Mouse (Mus musculus) heart, embryonic 12.5 days (tissue): ENCODE results near the gene Ankdd1b. TPM values are rescaled to one million over a fixed set of nuclear protein-coding genes. Genes with fewer than 3 reads are reported as not detected.

ENCODE experiments used
- ATAC-seq: fragments of 200-750 bp; cut with Nextera tagmentation; 2 replicates; pipeline ENCODE4 v1.8.0; 2017; ENCODE audit warnings: moderate TSS enrichment, moderate library complexity; ENCODE audit not compliant: insufficient number of reproducible peaks, low FRiP score
- H3K27ac ChIP-seq: fragments of 300-500 bp; sonication (generic); 2 replicates; pipeline ENCODE4 v1.5.1; 2016; ENCODE audit warnings: mild to moderate bottlenecking, moderate library complexity; ENCODE audit not compliant: poor library complexity, severe bottlenecking
- H3K27me3 ChIP-seq: fragments of 300-500 bp; sonication (generic); replicated peaks from 2 replicates; pipeline ENCODE4 v1.6.1; 2016; ENCODE audit warnings: mild to moderate bottlenecking, moderate library complexity
- H3K36me3 ChIP-seq: fragments of 300-500 bp; sonication (generic); 2 replicates; pipeline ENCODE4 v1.6.1; 2016; ENCODE audit warnings: mild to moderate bottlenecking, moderate library complexity
- H3K4me1 ChIP-seq: fragments of 300-500 bp; sonication (generic); replicated peaks from 2 replicates; pipeline ENCODE4 v1.6.1; 2016; ENCODE audit warnings: mild to moderate bottlenecking
- H3K4me2 ChIP-seq: fragments of 300-500 bp; sonication (generic); 2 replicates; pipeline ENCODE4 v1.6.1; 2016; ENCODE audit warnings: mild to moderate bottlenecking, moderate library complexity
- H3K4me3 ChIP-seq: fragments of 300-500 bp; sonication (generic); 2 replicates; pipeline ENCODE4 v1.5.1; 2016; ENCODE audit warnings: mild to moderate bottlenecking
- H3K9ac ChIP-seq: fragments of 300-500 bp; sonication (generic); 2 replicates; pipeline ENCODE4 v1.6.1; 2016; ENCODE audit warnings: mild to moderate bottlenecking, moderate library complexity
- H3K9me3 ChIP-seq: fragments of 300-500 bp; sonication (generic); replicated peaks from 2 replicates; pipeline ENCODE4 v1.6.1; 2016; ENCODE audit warnings: mild to moderate bottlenecking, moderate library complexity
- WGBS: fragments of 180-500 bp; shearing (Covaris S2); methylation state at CpG from one replicate; pipeline ENCODE4 v1.1.7; 2016; 5-methylcytosine and 5-hydroxymethylcytosine counted together
- polyA plus RNA-seq: library from polyadenylated mRNA; unstranded; fragments of >200 nt; fragmentation: Nextera tagmentation; extraction: Ambion mirVana; gene quantifications from 2 replicates; pipeline ENCODE4 v1.2.1, GENCODE M21; 2016

The Ankdd1b gene
- polyA plus RNA-seq = 0.37 and 0.56 TPM in 2 replicates

DNA sequence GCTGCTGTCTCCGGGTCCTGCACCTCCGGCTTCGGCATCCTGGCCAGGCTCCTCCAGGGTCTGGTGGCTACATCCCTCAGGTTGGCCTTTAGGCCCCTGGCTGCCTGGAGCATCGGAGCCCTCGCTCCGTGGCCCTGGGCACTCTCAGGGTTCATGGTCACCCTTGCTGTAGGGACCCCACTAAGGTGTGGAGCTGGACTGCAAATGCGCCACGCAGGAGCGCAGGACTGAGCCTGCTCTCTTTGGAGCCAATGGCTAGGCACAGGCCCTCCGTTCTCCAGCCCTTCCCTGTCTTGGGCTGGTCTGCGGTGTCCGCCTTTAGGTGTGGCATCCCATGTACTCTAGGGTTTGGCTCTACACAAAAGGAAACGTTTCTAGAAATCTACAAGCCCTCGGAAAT lies at the start of gene Ankdd1b:
TSS of gene Ankdd1b (minus strand) at position 242 of the 400 bp plus-strand sequence.
- 87% methylated on average over 14 of the region's 14 CpGs for WGBS
- Histone ChIP-seq H3K9ac (no peak within 1 kb of the TSS), H3K4me2 (no peak within 1 kb of the TSS), H3K4me3 (no peak within 1 kb of the TSS), H3K27ac (no peak within 1 kb of the TSS), H3K27me3 (no peaks in the 10 kb centered on the region), H3K36me3 (no peaks in the 10 kb centered on the region), H3K9me3 (no peaks in the 10 kb centered on the region), H3K4me1 (no peaks in the 10 kb centered on the region)
- ATAC-seq = no peak

DNA sequence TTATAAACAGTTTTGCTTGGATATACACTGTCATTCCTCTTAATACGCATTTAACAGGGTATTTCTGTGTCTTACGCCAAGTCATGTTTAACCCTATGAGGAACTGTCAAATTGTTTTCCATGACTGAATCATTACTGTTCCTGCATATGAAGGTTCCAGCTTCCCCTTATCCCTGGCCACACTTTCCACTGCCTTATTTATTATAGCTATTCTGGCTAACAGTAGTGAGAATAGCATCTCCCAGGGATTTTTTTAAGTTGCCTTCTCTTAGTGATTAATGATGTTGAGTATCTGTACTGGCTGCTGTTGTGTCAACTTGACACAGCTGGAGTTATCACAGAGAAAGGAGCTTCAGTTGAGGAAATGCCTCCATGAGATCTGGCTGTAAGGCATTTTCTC lies 46.3 kb upstream of the Ankdd1b start:
- ATAC-seq = no peak
- no peaks in the 10 kb centered on the region for H3K9me3 ChIP-seq
- H3K9ac ChIP-seq = no peak overlapping the region
- WGBS = 89% methylated on average over 2 of the region's 2 CpGs
- H3K4me2 ChIP-seq = no peak overlapping the region
- H3K4me3 ChIP-seq = no peak overlapping the region
- peaks cover 11% of the 10 kb centered on the region for H3K36me3 ChIP-seq
- no peaks in the 10 kb centered on the region for H3K27me3 ChIP-seq
- no peak overlapping the region for H3K27ac ChIP-seq
- no peaks in the 10 kb centered on the region for H3K4me1 ChIP-seq

GRCm38 (mm10) chr13:96516249-96516648 lies 45.3 kb upstream of the Ankdd1b start:
- Histone ChIP-seq H3K27ac (no peak overlapping the region), H3K4me3 (no peak overlapping the region), H3K4me1 (peaks cover 5% of the 10 kb centered on the region; the same call in 1 of the 2 replicates), H3K36me3 (peaks cover 11% of the 10 kb centered on the region), H3K9ac (no peak overlapping the region), H3K9me3 (no peaks in the 10 kb centered on the region), H3K4me2 (no peak overlapping the region), H3K27me3 (no peaks in the 10 kb centered on the region)
- ATAC-seq = no peak
- WGBS = 96% methylated on average over 9 of the region's 9 CpGs

- no peak overlapping the region for H3K4me2 ChIP-seq
- H3K36me3 ChIP-seq = peaks cover 11% of the 10 kb centered on the region
- H3K27me3 ChIP-seq = no peaks in the 10 kb centered on the region
- H3K9ac ChIP-seq = no peak overlapping the region
- no peak overlapping the region for H3K4me3 ChIP-seq
- H3K9me3 ChIP-seq = no peaks in the 10 kb centered on the region
- H3K4me1 ChIP-seq = peaks cover 10% of the 10 kb centered on the region; the same call in 1 of the 2 replicates
- 88% methylated on average over 5 of the region's 5 CpGs for whole genome bisulfite sequencing
- no peak overlapping the region for H3K27ac ChIP-seq
- ATAC-seq = no peak
Observed at GRCm38 (mm10) chr13:96514154-96514942, 43.4 kb upstream of the Ankdd1b start.

DNA sequence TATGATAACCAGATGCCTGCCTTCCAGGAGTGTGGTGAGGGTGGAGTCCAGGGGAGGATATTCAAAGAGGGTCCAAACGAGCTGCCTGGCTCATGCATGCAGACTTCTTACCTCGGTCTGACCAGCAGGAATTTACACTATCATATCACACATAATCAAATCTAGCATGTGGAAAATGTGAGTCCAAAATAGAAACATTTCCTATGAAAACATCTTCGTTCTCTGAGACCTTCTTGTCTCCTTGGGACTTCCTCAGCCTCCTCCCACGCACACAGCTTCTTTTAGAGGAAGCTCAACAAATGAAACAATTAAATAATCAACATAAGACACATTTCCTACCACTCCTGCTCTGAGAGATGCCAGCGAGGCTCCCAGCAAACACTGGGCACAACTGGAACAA lies 40.9 kb upstream of the Ankdd1b start:
- Histone ChIP-seq H3K4me1 (peaks cover 10% of the 10 kb centered on the region; the same call in 1 of the 2 replicates), H3K36me3 (peaks cover 9% of the 10 kb centered on the region), H3K4me2 (no peak overlapping the region), H3K27me3 (no peaks in the 10 kb centered on the region), H3K27ac (0 out of 2 replicates have a peak overlapping the region, but pooled peaks have one; percentile 21), H3K4me3 (no peak overlapping the region), H3K9me3 (no peaks in the 10 kb centered on the region), H3K9ac (no peak overlapping the region)
- ATAC-seq = no peak
- 46% methylated on average over 5 of the region's 5 CpGs for WGBS

GRCm38 (mm10) chr13:96511262-96511661 lies 40.3 kb upstream of the Ankdd1b start:
- 67% methylated on average over 1 of the region's 1 CpGs for WGBS
- 0 out of 2 replicates have a peak overlapping the region, but pooled peaks have one; percentile 55 for H3K27ac ChIP-seq

DNA sequence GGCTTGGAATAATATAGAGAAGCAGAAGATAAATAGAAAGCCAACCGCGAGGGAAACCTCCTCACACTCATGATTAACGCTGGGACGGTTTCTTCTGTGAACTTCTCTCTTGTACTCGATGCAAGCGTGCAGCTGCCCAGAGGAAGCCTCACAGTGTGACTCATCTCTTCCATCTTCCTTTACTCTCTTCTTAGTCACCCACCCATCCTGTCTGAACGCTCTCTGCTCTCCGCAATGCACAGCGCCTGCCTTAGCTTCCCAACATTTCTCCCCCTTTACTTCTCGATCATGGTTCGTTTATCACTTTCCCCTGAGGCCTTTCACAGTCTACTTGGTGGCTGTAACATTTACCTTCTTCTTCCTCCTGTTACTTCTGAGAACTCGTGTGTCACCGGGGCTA lies 39.6 kb upstream of the Ankdd1b start:
- H3K4me3 ChIP-seq = no peak overlapping the region
- H3K4me2 ChIP-seq = no peak overlapping the region
- peaks cover 10% of the 10 kb centered on the region; the same call in 1 of the 2 replicates for H3K4me1 ChIP-seq
- H3K9ac ChIP-seq = no peak overlapping the region
- H3K36me3 ChIP-seq = no peaks in the 10 kb centered on the region
- peak overlapping the region; percentile 65; the same call in 1 of the 2 replicates for H3K27ac ChIP-seq
- no peaks in the 10 kb centered on the region for H3K9me3 ChIP-seq
- 59% methylated on average over 13 of the region's 13 CpGs for WGBS
- ATAC-seq = peak; percentile 82
- H3K27me3 ChIP-seq = no peaks in the 10 kb centered on the region

More at GRCm38 (mm10) chr13:96511262-96511661, 40.3 kb upstream of the Ankdd1b start:
- no peak overlapping the region for H3K9ac ChIP-seq
- no peak for ATAC-seq
- H3K4me3 ChIP-seq = no peak overlapping the region
- H3K4me2 ChIP-seq = no peak overlapping the region
- H3K4me1 ChIP-seq = peaks cover 10% of the 10 kb centered on the region; the same call in 1 of the 2 replicates
- H3K27me3 ChIP-seq = no peaks in the 10 kb centered on the region
- H3K9me3 ChIP-seq = no peaks in the 10 kb centered on the region
- peaks cover 2% of the 10 kb centered on the region for H3K36me3 ChIP-seq

DNA sequence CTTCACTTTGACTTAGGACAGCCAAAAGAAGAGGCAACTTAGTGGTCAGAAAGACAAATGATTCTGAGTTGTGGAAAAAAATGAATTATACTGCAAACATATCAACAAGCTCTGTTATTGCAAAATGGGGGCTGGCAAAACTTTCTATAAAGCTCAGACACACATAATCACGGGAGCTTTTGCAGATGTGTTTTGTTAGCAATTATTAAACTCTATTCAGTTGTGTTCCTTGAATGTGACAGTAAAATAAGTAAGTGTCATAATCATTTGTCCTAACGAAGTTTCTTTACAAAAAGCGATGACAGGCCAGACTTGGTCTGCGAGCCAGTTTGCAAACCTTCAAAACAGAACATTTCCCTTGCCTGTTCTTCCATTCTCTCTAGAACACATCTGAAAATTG lies 36.5 kb upstream of the Ankdd1b start:
- no peaks in the 10 kb centered on the region for H3K27me3 ChIP-seq
- 88% methylated on average over 4 of the region's 4 CpGs for WGBS

DNA sequence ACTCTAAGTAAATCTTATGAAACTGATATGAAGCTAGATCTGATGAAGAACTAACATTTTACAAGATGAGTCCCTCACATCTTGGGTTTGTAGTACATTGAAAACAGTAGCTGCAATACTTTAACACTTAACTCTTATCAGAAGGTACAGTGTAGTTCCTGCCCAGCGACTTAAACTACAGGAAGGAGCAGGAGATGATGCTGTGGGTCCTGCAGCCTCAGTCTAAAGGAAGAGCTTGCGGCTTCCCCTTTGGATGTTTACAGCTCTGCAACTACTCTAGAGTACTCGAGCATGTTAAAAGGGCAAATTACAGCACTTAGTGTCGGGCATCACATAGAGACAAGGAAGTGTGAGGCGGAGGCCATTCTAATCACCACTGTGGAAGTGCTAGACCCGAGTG lies 35.3 kb upstream of the Ankdd1b start:
- no peak overlapping the region for H3K4me2 ChIP-seq
- no peaks in the 10 kb centered on the region for H3K27me3 ChIP-seq
- H3K27ac ChIP-seq = no peak overlapping the region
- H3K9ac ChIP-seq = no peak overlapping the region
- H3K4me3 ChIP-seq = no peak overlapping the region
- H3K4me1 ChIP-seq = peaks cover 4% of the 10 kb centered on the region; the same call in 1 of the 2 replicates
- no peak for ATAC-seq
- WGBS = 57% methylated on average over 6 of the region's 6 CpGs
- no peaks in the 10 kb centered on the region for H3K36me3 ChIP-seq
- no peaks in the 10 kb centered on the region for H3K9me3 ChIP-seq

More for the DNA sequence above, 36.5 kb upstream of the Ankdd1b start:
- Histone ChIP-seq H3K4me1 (peaks cover 10% of the 10 kb centered on the region; the same call in 1 of the 2 replicates), H3K9me3 (no peaks in the 10 kb centered on the region), H3K36me3 (no peaks in the 10 kb centered on the region), H3K9ac (no peak overlapping the region), H3K4me3 (no peak overlapping the region), H3K27ac (no peak overlapping the region), H3K4me2 (no peak overlapping the region)
- ATAC-seq = no peak

GRCm38 (mm10) chr13:96505661-96506060 lies 34.7 kb upstream of the Ankdd1b start:
- peaks cover 3% of the 10 kb centered on the region; the same call in 1 of the 2 replicates for H3K36me3 ChIP-seq
- no peak overlapping the region for H3K9ac ChIP-seq
- WGBS = 80% methylated on average over 4 of the region's 4 CpGs
- H3K4me3 ChIP-seq = no peak overlapping the region
- H3K9me3 ChIP-seq = no peaks in the 10 kb centered on the region
- no peak for ATAC-seq
- H3K4me2 ChIP-seq = no peak overlapping the region
- H3K27ac ChIP-seq = no peak overlapping the region
- H3K27me3 ChIP-seq = no peaks in the 10 kb centered on the region
- H3K4me1 ChIP-seq = peaks cover 4% of the 10 kb centered on the region; the same call in 1 of the 2 replicates

- H3K4me3 ChIP-seq = no peak overlapping the region
- no peak for ATAC-seq
- H3K9me3 ChIP-seq = no peaks in the 10 kb centered on the region
- WGBS = 92% methylated on average over 2 of the region's 2 CpGs
- H3K27ac ChIP-seq = no peak overlapping the region
- H3K4me1 ChIP-seq = no peaks in the 10 kb centered on the region
- H3K27me3 ChIP-seq = no peaks in the 10 kb centered on the region
- no peak overlapping the region for H3K9ac ChIP-seq
- peaks cover 6% of the 10 kb centered on the region; the same call in 1 of the 2 replicates for H3K36me3 ChIP-seq
- H3K4me2 ChIP-seq = no peak overlapping the region
Observed at GRCm38 (mm10) chr13:96499891-96500290, 28.9 kb upstream of the Ankdd1b start.
